18 mouse cellular contexts compared by ENCODE assay signal in genomic region chr4:151993035-151993434, GRCm38 (mm10). TPM values are rescaled to one million over a fixed set of nuclear protein-coding genes. Genes with fewer than 3 reads are reported as not detected.
DNase-seq lines count a peak whose midpoint lies in the region; ATAC-seq and TF ChIP-seq lines count a peak whose summit lies in the region.
"Had no signal": no experiment of that assay in that cellular context is flagged by ENCODE, and none has a peak within 500 bp of the region (broad histone marks: within the 10 kb centered on the region; RNA-seq: fewer than 3 reads in every experiment).

No protein-coding gene starts in this region.

- TF ChIP-seq CTCF in lung, embryonic 14.5 days (IDR thresholded peaks at IDR 0.05; ENCODE audit: low read depth) = no peak
- TF ChIP-seq CTCF in lung, adult 2 months (IDR thresholded peaks at IDR 0.05; ENCODE audit: insufficient read depth, low read length) = no peak
- TF ChIP-seq CTCF in stomach, postnatal 0 days (IDR thresholded peaks at IDR 0.05; ENCODE audit: low read depth) = no peak
- no peak for TF ChIP-seq CTCF in liver, postnatal 0 days (IDR thresholded peaks at IDR 0.05; ENCODE audit: low read depth)

- peaks cover 31% of the 10 kb centered on the region for H3K36me3 ChIP-seq in heart, embryonic 12.5 days
- peaks cover 40% of the 10 kb centered on the region for H3K36me3 ChIP-seq in lung, embryonic 14.5 days (ENCODE audit: insufficient read depth)
- peaks cover 22% of the 10 kb centered on the region for H3K36me3 ChIP-seq in stomach, embryonic 15.5 days
- H3K36me3 ChIP-seq in stomach, postnatal 0 days (ENCODE audit: control insufficient read depth, insufficient read depth, low read length) = peaks cover 11% of the 10 kb centered on the region
- peaks cover 14% of the 10 kb centered on the region for H3K36me3 ChIP-seq in liver, postnatal 0 days (replicated peaks; ENCODE audit: insufficient read depth, low read length)

- H3K9me3 ChIP-seq in heart, embryonic 12.5 days (replicated peaks) = no peaks in the 10 kb centered on the region
- H3K9me3 ChIP-seq in lung, embryonic 14.5 days (ENCODE audit: low read depth, low read length) = no peaks in the 10 kb centered on the region
- no peaks in the 10 kb centered on the region for H3K9me3 ChIP-seq in stomach, embryonic 15.5 days
- H3K9me3 ChIP-seq in stomach, postnatal 0 days (ENCODE audit: control insufficient read depth, low read length) = no peaks in the 10 kb centered on the region
- H3K9me3 ChIP-seq in liver, postnatal 0 days (ENCODE audit: low read length) = no peaks in the 10 kb centered on the region
- H3K9me3 ChIP-seq: intestine, embryonic 15.5 days; midbrain, embryonic 15.5 days had no signal

- no peak for TF ChIP-seq POLR2A in lung, adult 2 months (IDR thresholded peaks at IDR 0.05; ENCODE audit: borderline replicate concordance, extremely low read depth, low read depth, low read length)

- DNase-seq in heart, postnatal 10 days = no peak
- DNase-seq in lung, embryonic 14.5 days = peak; percentile 34
- no peak for DNase-seq in lung, adult 2 months
- no peak for DNase-seq in stomach, postnatal 0 days (ENCODE audit: low spot score)
- no peak for DNase-seq in liver, postnatal 0 days
- DNase-seq: adrenal gland, postnatal 10 days; cerebellum, adult 18-20 months; gastrocnemius, postnatal 14 days; left cerebral cortex, postnatal 4 days; right cerebral cortex, postnatal 4 days had no signal

- peak overlapping the region; percentile 38; the same call in 1 of the 2 replicates for H3K9ac ChIP-seq in heart, embryonic 12.5 days
- no peak overlapping the region for H3K9ac ChIP-seq in lung, embryonic 14.5 days
- no peak overlapping the region for H3K9ac ChIP-seq in stomach, embryonic 15.5 days
- H3K9ac ChIP-seq in stomach, postnatal 0 days (ENCODE audit: low read length) = no peak overlapping the region
- no peak overlapping the region for H3K9ac ChIP-seq in liver, postnatal 0 days (replicated peaks)
- H3K9ac ChIP-seq: liver, embryonic 14.5 days; midbrain, embryonic 15.5 days had no signal

- no peak overlapping the region for H3K27ac ChIP-seq in heart, embryonic 12.5 days (ENCODE audit: poor library complexity, severe bottlenecking)
- H3K27ac ChIP-seq in lung, embryonic 14.5 days (ENCODE audit: low read depth) = no peak overlapping the region
- no peak overlapping the region for H3K27ac ChIP-seq in stomach, embryonic 15.5 days
- no peak overlapping the region for H3K27ac ChIP-seq in stomach, postnatal 0 days (replicated peaks)
- H3K27ac ChIP-seq in liver, postnatal 0 days (ENCODE audit: low read depth) = no peak overlapping the region
- H3K27ac ChIP-seq: hindbrain, embryonic 14.5 days; intestine, embryonic 15.5 days; layer of hippocampus, adult 2 months; liver, embryonic 14.5 days; macrophage; midbrain, embryonic 15.5 days had no signal

- H3K4me1 ChIP-seq in heart, embryonic 12.5 days (replicated peaks) = peaks cover 35% of the 10 kb centered on the region
- H3K4me1 ChIP-seq in lung, embryonic 14.5 days (ENCODE audit: insufficient read depth) = peaks cover 5% of the 10 kb centered on the region
- peaks cover 12% of the 10 kb centered on the region for H3K4me1 ChIP-seq in lung, adult 2 months (ENCODE audit: control insufficient read depth, insufficient read depth, low read length)
- peaks cover 25% of the 10 kb centered on the region for H3K4me1 ChIP-seq in stomach, embryonic 15.5 days
- H3K4me1 ChIP-seq in stomach, postnatal 0 days (replicated peaks; ENCODE audit: control insufficient read depth, insufficient read depth) = 0 out of 2 replicates have a peak, but pooled peaks cover 5% of the 10 kb centered on the region
- peaks cover 27% of the 10 kb centered on the region for H3K4me1 ChIP-seq in liver, postnatal 0 days (ENCODE audit: insufficient read depth)

- TF ChIP-seq EP300 in stomach, postnatal 0 days (optimal IDR thresholded peaks at IDR 0.05) = no peak
- no peak for TF ChIP-seq EP300 in liver, postnatal 0 days (IDR thresholded peaks at IDR 0.05; ENCODE audit: low read depth)

- 70% methylated on average over 6 of the region's 6 CpGs for WGBS in heart, embryonic 12.5 days
- WGBS in lung, embryonic 14.5 days = 55% methylated on average over 6 of the region's 6 CpGs
- WGBS in lung, adult 2 months = 51% methylated on average over 6 of the region's 6 CpGs
- 73% methylated on average over 6 of the region's 6 CpGs for WGBS in stomach, embryonic 15.5 days
- 67% methylated on average over 6 of the region's 6 CpGs for WGBS in stomach, postnatal 0 days
- 70% methylated on average over 6 of the region's 6 CpGs for WGBS in liver, postnatal 0 days (ENCODE audit: insufficient replicate concordance)

- peak overlapping the region; percentile 11; the same call in 1 of the 2 replicates for H3K4me2 ChIP-seq in heart, embryonic 12.5 days
- peak overlapping the region; percentile 15; the same call in 1 of the 2 replicates for H3K4me2 ChIP-seq in lung, embryonic 14.5 days
- H3K4me2 ChIP-seq in stomach, embryonic 15.5 days = 0 out of 2 replicates have a peak overlapping the region, but pooled peaks have one; percentile 87
- H3K4me2 ChIP-seq in stomach, postnatal 0 days (replicated peaks; ENCODE audit: low read depth) = no peak overlapping the region
- H3K4me2 ChIP-seq in liver, postnatal 0 days (ENCODE audit: low read depth, low read length) = no peak overlapping the region

- ATAC-seq in heart, embryonic 12.5 days (ENCODE audit: insufficient number of reproducible peaks, low FRiP score) = no peak
- ATAC-seq in lung, embryonic 14.5 days (ENCODE audit: insufficient read depth) = no peak
- ATAC-seq in stomach, embryonic 15.5 days (ENCODE audit: insufficient read depth, low FRiP score, low read depth) = no peak
- ATAC-seq in stomach, postnatal 0 days (ENCODE audit: low FRiP score, low TSS enrichment) = no peak
- no peak for ATAC-seq in liver, postnatal 0 days
- ATAC-seq: intestine, embryonic 15.5 days; midbrain, embryonic 15.5 days had no signal

- no peaks in the 10 kb centered on the region for H3K27me3 ChIP-seq in heart, embryonic 12.5 days (replicated peaks)
- H3K27me3 ChIP-seq in lung, embryonic 14.5 days (ENCODE audit: insufficient read depth, low read length) = no peaks in the 10 kb centered on the region
- no peaks in the 10 kb centered on the region for H3K27me3 ChIP-seq in stomach, embryonic 15.5 days (replicated peaks)
- no peaks in the 10 kb centered on the region for H3K27me3 ChIP-seq in stomach, postnatal 0 days (ENCODE audit: control insufficient read depth, insufficient read depth, low read length)
- peaks cover 5% of the 10 kb centered on the region for H3K27me3 ChIP-seq in liver, postnatal 0 days (ENCODE audit: insufficient read depth, low read length)
- H3K27me3 ChIP-seq: intestine, embryonic 15.5 days; midbrain, embryonic 15.5 days had no signal

- H3K4me3 ChIP-seq in heart, embryonic 12.5 days = no peak overlapping the region
- H3K4me3 ChIP-seq in lung, embryonic 14.5 days (ENCODE audit: low read depth, low read length) = peak overlapping the region; percentile 99; the same call in 1 of the 2 replicates
- H3K4me3 ChIP-seq in lung, adult 2 months (replicated peaks; ENCODE audit: extremely low read depth, low read depth, low read length) = no peak overlapping the region
- H3K4me3 ChIP-seq in stomach, embryonic 15.5 days (replicated peaks) = no peak overlapping the region
- no peak overlapping the region for H3K4me3 ChIP-seq in stomach, postnatal 0 days (ENCODE audit: low read depth, low read length)
- no peak overlapping the region for H3K4me3 ChIP-seq in liver, postnatal 0 days (ENCODE audit: low read depth, low read length)
- H3K4me3 ChIP-seq: layer of hippocampus, adult 2 months had no signal

- intact Hi-C loops in heart, postnatal 10 days (cut with DNase I) = no loop called here

RNA-seq across cellular contexts. Expression of gene Phf13, which starts 3.0 kb away (rescaled TPM):
- polyA plus RNA-seq in heart, embryonic 12.5 days (2016; fragmentation: Nextera tagmentation; extraction: Ambion mirVana) = 26.7 and 27.0 TPM in 2 replicates
- 10 to 100 TPM in 1 of 2 experiments, 1 to 10 TPM in 1; 8.5 to 11.3 TPM for total RNA-seq in heart, postnatal 10 days (2021)
- polyA plus RNA-seq in lung, embryonic 14.5 days (2014; fragmentation: Nextera tagmentation; extraction: Ambion mirVana) = 28.4 and 32.3 TPM in 2 replicates
- polyA plus RNA-seq in lung, adult 2 months (2012; rRNA removed) = 8.9 TPM in 2 replicates
- 22.1 and 23.4 TPM in 2 replicates for polyA plus RNA-seq in stomach, embryonic 15.5 days (2015; fragmentation: Nextera tagmentation; extraction: Ambion mirVana)
- polyA plus RNA-seq in stomach, postnatal 0 days (2015; fragmentation: Nextera tagmentation; extraction: Ambion mirVana) = 12.4 and 12.7 TPM in 2 replicates
- 3.6 and 4.1 TPM in 2 replicates for polyA plus RNA-seq in liver, postnatal 0 days (2015; fragmentation: Nextera tagmentation; extraction: Ambion mirVana)

RNA-seq across cellular contexts. Expression of gene Thap3, which starts 4.2 kb away (rescaled TPM):
- polyA plus RNA-seq in heart, embryonic 12.5 days (2016; fragmentation: Nextera tagmentation; extraction: Ambion mirVana) = 25.2 and 26.6 TPM in 2 replicates
- total RNA-seq in heart, postnatal 10 days (2021) = 10 to 100 TPM; 10.3 to 12.5 TPM
- polyA plus RNA-seq in lung, embryonic 14.5 days (2014; fragmentation: Nextera tagmentation; extraction: Ambion mirVana) = 27.2 and 31.2 TPM in 2 replicates
- 64.2 and 72.5 TPM in 2 replicates for polyA plus RNA-seq in lung, adult 2 months (2012; rRNA removed)
- 39.4 and 39.7 TPM in 2 replicates for polyA plus RNA-seq in stomach, embryonic 15.5 days (2015; fragmentation: Nextera tagmentation; extraction: Ambion mirVana)
- polyA plus RNA-seq in stomach, postnatal 0 days (2015; fragmentation: Nextera tagmentation; extraction: Ambion mirVana) = 22.2 and 23.5 TPM in 2 replicates
- 5.7 and 6.8 TPM in 2 replicates for polyA plus RNA-seq in liver, postnatal 0 days (2015; fragmentation: Nextera tagmentation; extraction: Ambion mirVana)

RNA-seq across cellular contexts. Expression of gene Klhl21, which starts 15.6 kb away (rescaled TPM):
- 41.0 and 41.4 TPM in 2 replicates for polyA plus RNA-seq in heart, embryonic 12.5 days (2016; fragmentation: Nextera tagmentation; extraction: Ambion mirVana)
- total RNA-seq in heart, postnatal 10 days (2021) = 10 to 100 TPM; 43.5 to 49.4 TPM
- polyA plus RNA-seq in lung, embryonic 14.5 days (2014; fragmentation: Nextera tagmentation; extraction: Ambion mirVana) = 10.3 and 10.6 TPM in 2 replicates
- polyA plus RNA-seq in lung, adult 2 months (2012; rRNA removed) = 43.6 and 48.6 TPM in 2 replicates
- polyA plus RNA-seq in stomach, embryonic 15.5 days (2015; fragmentation: Nextera tagmentation; extraction: Ambion mirVana) = 13.5 and 14.0 TPM in 2 replicates
- polyA plus RNA-seq in stomach, postnatal 0 days (2015; fragmentation: Nextera tagmentation; extraction: Ambion mirVana) = 11.2 and 11.9 TPM in 2 replicates
- 4.2 TPM in 2 replicates for polyA plus RNA-seq in liver, postnatal 0 days (2015; fragmentation: Nextera tagmentation; extraction: Ambion mirVana)

RNA-seq across cellular contexts. Expression of gene Zbtb48, which starts 34.4 kb away (rescaled TPM):
- 13.9 and 15.1 TPM in 2 replicates for polyA plus RNA-seq in heart, embryonic 12.5 days (2016; fragmentation: Nextera tagmentation; extraction: Ambion mirVana)
- total RNA-seq in heart, postnatal 10 days (2021) = 1 to 10 TPM; 4.9 to 5.2 TPM
- 22.7 and 26.8 TPM in 2 replicates for polyA plus RNA-seq in lung, embryonic 14.5 days (2014; fragmentation: Nextera tagmentation; extraction: Ambion mirVana)
- polyA plus RNA-seq in lung, adult 2 months (2012; rRNA removed) = 15.9 and 21.6 TPM in 2 replicates
- 16.8 and 17.6 TPM in 2 replicates for polyA plus RNA-seq in stomach, embryonic 15.5 days (2015; fragmentation: Nextera tagmentation; extraction: Ambion mirVana)
- 10.1 and 10.6 TPM in 2 replicates for polyA plus RNA-seq in stomach, postnatal 0 days (2015; fragmentation: Nextera tagmentation; extraction: Ambion mirVana)
- polyA plus RNA-seq in liver, postnatal 0 days (2015; fragmentation: Nextera tagmentation; extraction: Ambion mirVana) = 7.4 and 8.5 TPM in 2 replicates

RNA-seq across cellular contexts. Expression of gene Tas1r1, which starts 45.3 kb away (rescaled TPM):
- 0.06 and 0.13 TPM in 2 replicates for polyA plus RNA-seq in heart, embryonic 12.5 days (2016; fragmentation: Nextera tagmentation; extraction: Ambion mirVana)
- under 1 TPM; 0.10 to 0.17 TPM for total RNA-seq in heart, postnatal 10 days (2021)
- 0.23 and 0.30 TPM in 2 replicates for polyA plus RNA-seq in lung, embryonic 14.5 days (2014; fragmentation: Nextera tagmentation; extraction: Ambion mirVana)
- 0.08 TPM in 1 of 2 replicates, not detected in the other for polyA plus RNA-seq in lung, adult 2 months (2012; rRNA removed)
- 0.28 and 0.31 TPM in 2 replicates for polyA plus RNA-seq in stomach, embryonic 15.5 days (2015; fragmentation: Nextera tagmentation; extraction: Ambion mirVana)
- 0.12 and 0.16 TPM in 2 replicates for polyA plus RNA-seq in stomach, postnatal 0 days (2015; fragmentation: Nextera tagmentation; extraction: Ambion mirVana)
- polyA plus RNA-seq in liver, postnatal 0 days (2015; fragmentation: Nextera tagmentation; extraction: Ambion mirVana) = 0.07 TPM in 2 replicates
- total RNA-seq: adrenal gland, postnatal 10 days had no signal
- polyA plus RNA-seq: macrophage had no signal

Comparison
In these comparisons a context has a peak if more than half of its experiments do, and no peak if none do; other contexts are left out.
1. H3K4me2 ChIP-seq: peak in heart, embryonic 12.5 days (single experiment), lung, embryonic 14.5 days (single experiment) and stomach, embryonic 15.5 days (single experiment); none in stomach, postnatal 0 days (single experiment) and liver, postnatal 0 days (single experiment).